Mouse (Mus musculus): ENCODE measurements around the gene Exog. TPM values are rescaled to one million over a fixed set of nuclear protein-coding genes. Genes with fewer than 3 reads are reported as not detected.

The Exog gene
- polyA plus RNA-seq, 1 experiment from 2014 or later, result 4.4 TPM

DNA sequence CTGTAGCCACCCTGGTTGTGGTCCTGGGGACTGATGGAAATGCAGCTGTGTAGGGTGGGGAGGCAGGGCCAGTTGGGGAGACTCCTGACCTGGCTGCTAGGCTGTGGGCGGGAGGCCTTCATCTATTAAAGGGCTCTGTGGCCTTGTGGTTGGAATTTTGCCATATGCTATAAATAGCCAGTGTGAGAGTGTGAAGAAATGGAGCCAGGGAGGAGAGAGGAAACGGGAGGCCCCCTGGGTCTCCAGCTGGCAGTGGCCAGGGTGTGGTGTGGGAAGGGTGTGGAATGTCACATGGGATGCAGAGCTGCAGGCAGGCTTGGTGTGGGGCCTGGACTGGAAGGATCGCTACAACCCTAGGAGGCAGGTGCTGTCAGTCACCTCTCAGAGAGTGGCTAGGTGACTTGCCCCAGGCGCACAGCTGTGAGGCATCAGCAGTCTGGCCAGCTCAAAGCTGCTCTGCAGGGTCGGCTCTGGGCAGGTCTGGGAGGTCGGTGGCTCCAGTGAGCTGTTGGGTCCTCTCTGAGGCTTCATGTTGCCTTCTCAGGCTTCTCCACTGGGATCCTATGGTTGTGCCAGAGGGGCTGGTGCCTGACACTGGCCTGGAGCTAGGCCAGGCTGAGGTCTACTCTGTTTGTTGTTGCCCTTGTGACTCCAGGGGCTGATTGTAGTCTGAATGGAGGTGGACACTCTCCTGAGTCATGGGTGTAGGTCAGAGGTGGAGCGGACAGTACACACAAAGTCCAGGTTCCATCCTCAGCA is 19.3 kb upstream of the Exog start:
- no peak for TF ChIP-seq CTCF (IDR thresholded peaks at IDR 0.05; ENCODE audit: low read depth)
- peak; percentile 83 for ATAC-seq

DNA sequence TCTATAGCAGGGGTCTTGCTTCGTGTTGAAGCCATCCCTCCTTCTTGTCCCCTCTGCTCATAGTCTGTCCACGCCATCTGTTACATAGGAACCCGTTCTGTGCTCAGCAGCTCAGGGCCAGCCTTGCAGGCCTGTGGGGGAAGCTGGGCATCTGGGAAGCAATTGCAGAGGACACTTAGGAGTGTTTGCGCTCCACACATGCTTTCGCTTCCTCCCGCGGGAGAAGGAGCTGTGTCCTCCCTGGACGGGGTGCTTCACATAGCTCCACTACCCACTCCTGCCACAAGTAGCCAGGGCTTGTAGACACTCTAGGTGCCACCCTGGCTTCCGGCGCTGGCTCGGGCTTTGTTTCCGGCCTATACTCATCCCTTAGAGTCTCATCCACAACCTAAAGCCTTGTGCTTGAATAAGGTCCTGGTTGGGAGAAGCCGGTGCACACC is 18.7 kb upstream of the Exog start:
- Histone ChIP-seq H3K36me3 (ENCODE audit: control insufficient read depth, insufficient read depth) (peaks cover 7% of the 10 kb centered on the region; the same call in 1 of the 2 replicates), H3K4me3 (ENCODE audit: low read depth, low read length) (no peak overlapping the region), H3K27ac (ENCODE audit: low read depth, low read length) (peak overlapping the region; percentile 42; the same call in 1 of the 2 replicates), H3K9me3 (ENCODE audit: control insufficient read depth) (no peaks in the 10 kb centered on the region), H3K4me1 (replicated peaks; ENCODE audit: control insufficient read depth, insufficient read depth, low read length) (peaks cover 20% of the 10 kb centered on the region), H3K4me2 (replicated peaks; ENCODE audit: low read depth) (peak overlapping the region; percentile 49; the same call in 1 of the 2 replicates), H3K9ac (ENCODE audit: low read depth, low read length) (no peak overlapping the region), H3K27me3 (replicated peaks; ENCODE audit: control insufficient read depth, insufficient read depth, low read length) (no peaks in the 10 kb centered on the region)
- ATAC-seq, result no peak
- WGBS, result 75% methylated on average over 13 of the region's 13 CpGs
- TF ChIP-seq CTCF (IDR thresholded peaks at IDR 0.05; ENCODE audit: low read depth), result no peak

More for the DNA sequence above, 19.3 kb upstream of the Exog start:
- Histone ChIP-seq H3K4me3 (ENCODE audit: low read depth, low read length) (no peak overlapping the region), H3K9ac (ENCODE audit: low read depth, low read length) (no peak overlapping the region), H3K4me1 (replicated peaks; ENCODE audit: control insufficient read depth, insufficient read depth, low read length) (peaks cover 20% of the 10 kb centered on the region), H3K27me3 (replicated peaks; ENCODE audit: control insufficient read depth, insufficient read depth, low read length) (no peaks in the 10 kb centered on the region), H3K4me2 (replicated peaks; ENCODE audit: low read depth) (peak overlapping the region; percentile 25; the same call in 1 of the 2 replicates), H3K36me3 (ENCODE audit: control insufficient read depth, insufficient read depth) (peaks cover 7% of the 10 kb centered on the region; the same call in 1 of the 2 replicates), H3K9me3 (ENCODE audit: control insufficient read depth) (no peaks in the 10 kb centered on the region), H3K27ac (ENCODE audit: low read depth, low read length) (peak overlapping the region; percentile 42)
- 19% methylated on average over 6 of the region's 7 CpGs for WGBS

DNA sequence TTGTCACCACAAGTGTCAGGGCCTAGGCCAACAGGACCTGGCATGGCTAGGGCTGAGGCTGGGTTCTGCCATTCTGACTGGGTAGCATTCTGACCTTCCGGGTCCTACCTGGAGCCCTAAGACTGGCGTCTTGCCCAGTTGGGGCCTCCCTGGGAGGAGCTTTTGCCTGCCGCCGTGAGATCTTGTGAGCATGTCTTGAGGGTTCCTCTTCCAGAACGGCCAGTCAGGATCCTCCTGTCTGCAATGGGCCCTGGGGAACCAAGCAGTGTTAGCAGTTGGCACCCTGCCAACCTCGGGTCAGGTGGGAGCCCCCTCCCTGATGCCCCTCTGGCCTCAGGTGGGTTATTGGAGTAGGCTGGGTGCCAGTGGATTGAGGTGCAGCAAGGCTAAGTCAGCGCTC is 18.3 kb upstream of the Exog start:
- H3K4me3 ChIP-seq (ENCODE audit: low read depth, low read length), result no peak overlapping the region
- WGBS, result 26% methylated on average over 7 of the region's 7 CpGs
- no peak for TF ChIP-seq CTCF (IDR thresholded peaks at IDR 0.05; ENCODE audit: low read depth)
- H3K9ac ChIP-seq (ENCODE audit: low read depth, low read length), result no peak overlapping the region
- no peaks in the 10 kb centered on the region for H3K27me3 ChIP-seq (replicated peaks; ENCODE audit: control insufficient read depth, insufficient read depth, low read length)
- H3K4me2 ChIP-seq (replicated peaks; ENCODE audit: low read depth), result peak overlapping the region; percentile 49
- peaks cover 7% of the 10 kb centered on the region; the same call in 1 of the 2 replicates for H3K36me3 ChIP-seq (ENCODE audit: control insufficient read depth, insufficient read depth)
- 0 out of 2 replicates have a peak overlapping the region, but pooled peaks have one; percentile 42 for H3K27ac ChIP-seq (ENCODE audit: low read depth, low read length)
- peaks cover 20% of the 10 kb centered on the region for H3K4me1 ChIP-seq (replicated peaks; ENCODE audit: control insufficient read depth, insufficient read depth, low read length)
- ATAC-seq, result peak; percentile 68
- H3K9me3 ChIP-seq (ENCODE audit: control insufficient read depth), result no peaks in the 10 kb centered on the region

DNA sequence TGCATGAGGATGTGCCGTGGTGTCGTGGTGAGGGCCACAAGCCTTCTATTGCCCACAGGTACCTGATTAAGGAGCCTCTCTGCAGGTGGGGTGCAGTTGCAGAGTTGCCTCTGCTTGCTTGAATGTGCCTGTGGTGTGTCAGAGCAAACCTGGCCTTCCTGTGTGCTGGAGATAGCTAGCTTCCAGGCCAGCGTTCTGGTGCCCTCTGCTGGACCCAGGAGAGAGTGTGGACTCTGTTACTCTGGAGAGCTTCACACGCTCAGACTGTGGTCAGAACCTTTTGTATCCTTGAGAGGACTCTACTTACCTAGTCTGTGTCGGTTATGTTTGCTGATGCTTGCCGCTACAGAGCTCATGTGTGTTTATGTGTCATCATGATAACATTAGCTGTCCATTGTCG is 14.4 kb upstream of the Exog start:
- no peak overlapping the region for H3K4me3 ChIP-seq (ENCODE audit: low read depth, low read length)
- no peak overlapping the region for H3K27ac ChIP-seq (ENCODE audit: low read depth, low read length)
- H3K27me3 ChIP-seq (replicated peaks; ENCODE audit: control insufficient read depth, insufficient read depth, low read length), result no peaks in the 10 kb centered on the region
- H3K9me3 ChIP-seq (ENCODE audit: control insufficient read depth), result no peaks in the 10 kb centered on the region
- peaks cover 33% of the 10 kb centered on the region for H3K36me3 ChIP-seq (ENCODE audit: control insufficient read depth, insufficient read depth)
- peak; percentile 98 for TF ChIP-seq CTCF (IDR thresholded peaks at IDR 0.05; ENCODE audit: low read depth)
- 44% methylated on average over 7 of the region's 7 CpGs for WGBS
- H3K4me1 ChIP-seq (replicated peaks; ENCODE audit: control insufficient read depth, insufficient read depth, low read length), result peaks cover 13% of the 10 kb centered on the region
- H3K9ac ChIP-seq (ENCODE audit: low read depth, low read length), result no peak overlapping the region
- no peak overlapping the region for H3K4me2 ChIP-seq (replicated peaks; ENCODE audit: low read depth)
- ATAC-seq, result no peak

DNA sequence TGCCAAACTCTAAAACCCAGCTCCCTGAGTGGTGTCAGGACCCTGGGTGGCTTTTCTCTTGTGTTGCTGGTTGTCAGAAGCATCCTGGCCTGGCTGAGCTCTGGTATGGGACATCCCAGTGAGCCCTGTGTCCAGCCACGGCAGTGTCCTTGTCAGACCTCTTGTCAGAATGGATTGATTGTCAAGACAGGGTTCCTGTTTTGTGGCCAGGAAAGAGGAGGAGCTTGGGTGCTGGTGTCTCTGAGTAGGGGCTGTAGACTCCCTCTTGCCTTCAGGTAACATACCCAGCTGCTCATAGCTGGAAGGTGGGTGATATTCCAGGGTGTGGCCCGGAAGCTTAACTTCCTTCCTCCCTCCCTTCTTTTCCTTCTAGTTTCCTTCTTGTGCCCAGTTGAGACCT is 8.9 kb upstream of the Exog start:
- H3K4me2 ChIP-seq (replicated peaks; ENCODE audit: low read depth), result no peak overlapping the region
- no peak overlapping the region for H3K27ac ChIP-seq (ENCODE audit: low read depth, low read length)
- no peak overlapping the region for H3K4me3 ChIP-seq (ENCODE audit: low read depth, low read length)
- H3K27me3 ChIP-seq (replicated peaks; ENCODE audit: control insufficient read depth, insufficient read depth, low read length), result no peaks in the 10 kb centered on the region
- ATAC-seq, result no peak
- 85% methylated on average over 2 of the region's 2 CpGs for WGBS
- H3K9me3 ChIP-seq (ENCODE audit: control insufficient read depth), result no peaks in the 10 kb centered on the region
- H3K36me3 ChIP-seq (ENCODE audit: control insufficient read depth, insufficient read depth), result peaks cover 29% of the 10 kb centered on the region
- no peak overlapping the region for H3K9ac ChIP-seq (ENCODE audit: low read depth, low read length)
- no peak for TF ChIP-seq CTCF (IDR thresholded peaks at IDR 0.05; ENCODE audit: low read depth)
- no peaks in the 10 kb centered on the region for H3K4me1 ChIP-seq (replicated peaks; ENCODE audit: control insufficient read depth, insufficient read depth, low read length)

DNA sequence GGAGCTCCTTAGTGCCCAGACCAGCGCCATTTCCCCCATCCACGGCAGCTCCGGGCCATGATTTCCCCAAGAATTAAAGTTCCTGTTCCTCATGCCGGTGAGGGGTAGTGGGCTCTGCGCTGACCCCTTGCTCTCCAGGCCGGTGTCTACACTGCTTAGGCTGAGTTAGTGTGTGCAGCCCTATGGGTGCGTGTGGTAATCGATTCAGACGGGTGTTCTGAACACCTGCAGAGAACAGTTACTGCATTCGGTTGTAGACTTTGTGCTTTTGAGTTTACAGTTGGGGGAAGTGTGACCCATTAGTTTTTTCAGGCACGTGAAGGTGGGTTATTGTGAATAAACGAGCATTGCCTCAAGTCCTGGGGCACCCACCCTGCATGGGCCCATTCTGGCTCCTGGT is 6.7 kb upstream of the Exog start:
- Histone ChIP-seq H3K9ac (ENCODE audit: low read depth, low read length) (no peak overlapping the region), H3K9me3 (ENCODE audit: control insufficient read depth) (no peaks in the 10 kb centered on the region), H3K27ac (ENCODE audit: low read depth, low read length) (no peak overlapping the region), H3K4me3 (ENCODE audit: low read depth, low read length) (no peak overlapping the region), H3K4me2 (replicated peaks; ENCODE audit: low read depth) (no peak overlapping the region), H3K4me1 (replicated peaks; ENCODE audit: control insufficient read depth, insufficient read depth, low read length) (no peaks in the 10 kb centered on the region), H3K36me3 (ENCODE audit: control insufficient read depth, insufficient read depth) (peaks cover 18% of the 10 kb centered on the region), H3K27me3 (replicated peaks; ENCODE audit: control insufficient read depth, insufficient read depth, low read length) (no peaks in the 10 kb centered on the region)
- ATAC-seq, result no peak
- WGBS, result 87% methylated on average over 12 of the region's 12 CpGs
- TF ChIP-seq CTCF (IDR thresholded peaks at IDR 0.05; ENCODE audit: low read depth), result no peak
